Mouse (Mus musculus): ENCODE data around the gene Arhgap10. TPM values are rescaled to one million over a fixed set of nuclear protein-coding genes. Genes with fewer than 3 reads are reported as not detected.

The Arhgap10 gene
- total and polyA plus RNA-seq, 3 experiments, result 22.5 to 58.2 (median 51.4) TPM

GRCm38 (mm10) chr8:77492356-77493058 lies 25.2 kb downstream of the Arhgap10 start:
- Histone ChIP-seq H3K4me1 (ENCODE audit: control insufficient read depth, insufficient read depth, low read length) (peaks cover 32% of the 10 kb centered on the region), H3K9ac (ENCODE audit: low read depth, low read length) (no peak overlapping the region), H3K79me2 (replicated peaks; ENCODE audit: control insufficient read depth, insufficient read depth, low read length) (0 out of 2 replicates have a peak, but pooled peaks cover 4% of the 10 kb centered on the region), H3K27me3 (ENCODE audit: control insufficient read depth, insufficient read depth, low read length) (no peaks in the 10 kb centered on the region), H3K27ac (peak overlapping the region; percentile 90), H3K4me3 (peak overlapping the region; percentile 17; the same call in 1 of the 2 replicates), H3K36me3 (ENCODE audit: control insufficient read depth, insufficient read depth, low read length) (no peaks in the 10 kb centered on the region; the same call in none of the 2 replicates)
- peak in 1 of 2 experiments; percentile 76 for DNase-seq
- WGBS, result 9% methylated on average over 5 of the region's 5 CpGs
- TF ChIP-seq EP300 (IDR thresholded peaks at IDR 0.05; ENCODE audit: insufficient read depth, low read depth, low read length) (no peak), POLR2A (IDR thresholded peaks at IDR 0.05; ENCODE audit: insufficient read depth, low read depth, low read length) (0 out of 2 replicates have a peak, but pooled peaks have one; percentile 21)
- intact Hi-C loops (cut with DNase I), result loop anchor here (2.0 kb wide), 1 partner anchor 24 kb away; the partner anchor contains the start of gene Arhgap10

DNA sequence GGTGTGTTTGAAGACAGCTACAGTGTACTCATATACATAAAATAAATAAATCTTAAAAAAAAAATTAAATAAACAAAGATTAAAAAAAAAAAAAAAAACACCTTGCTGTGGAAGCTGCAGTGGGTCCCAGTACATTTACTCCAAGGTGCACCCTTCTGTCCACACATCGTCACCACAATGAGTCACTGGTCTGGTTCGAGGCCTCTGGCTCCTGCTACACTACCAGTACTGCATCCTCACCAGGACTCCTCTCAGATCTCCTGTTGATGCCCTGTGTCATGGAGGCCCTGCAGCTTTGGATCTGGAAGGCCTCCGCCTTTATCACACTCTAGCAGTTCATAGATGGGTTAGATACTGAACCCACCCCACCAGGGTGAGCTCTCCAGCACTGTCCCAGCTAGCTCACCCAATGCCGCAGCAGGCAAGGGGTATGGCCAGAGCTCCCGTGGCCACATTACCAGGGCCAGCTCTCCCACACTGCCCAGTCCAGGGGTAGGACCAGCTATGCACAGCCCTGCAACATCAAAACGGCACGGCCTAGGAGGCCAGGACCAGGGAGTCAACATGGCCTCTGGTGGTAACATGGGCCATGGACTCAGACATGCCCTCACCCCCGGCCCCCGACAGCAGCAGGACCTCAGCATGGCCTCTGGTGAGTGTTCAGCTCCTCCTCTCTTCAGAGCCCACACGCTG lies 26.4 kb downstream of the Arhgap10 start:
- Histone ChIP-seq H3K4me3 (no peak overlapping the region), H3K4me1 (ENCODE audit: control insufficient read depth, insufficient read depth, low read length) (peaks cover 35% of the 10 kb centered on the region), H3K27ac (peak overlapping the region; percentile 90), H3K9ac (ENCODE audit: low read depth, low read length) (no peak overlapping the region), H3K79me2 (replicated peaks; ENCODE audit: control insufficient read depth, insufficient read depth, low read length) (0 out of 2 replicates have a peak, but pooled peaks cover 4% of the 10 kb centered on the region), H3K27me3 (ENCODE audit: control insufficient read depth, insufficient read depth, low read length) (no peaks in the 10 kb centered on the region), H3K36me3 (ENCODE audit: control insufficient read depth, insufficient read depth, low read length) (no peaks in the 10 kb centered on the region; the same call in none of the 2 replicates)
- intact Hi-C loops (cut with DNase I), result loop anchor here (2.0 kb wide), 1 partner anchor 47 kb away; no protein-coding TSS in a partner anchor
- 86% methylated on average over 10 of the region's 10 CpGs for WGBS
- TF ChIP-seq CTCF (IDR thresholded peaks at IDR 0.05), result no peak
- TF ChIP-seq POLR2A (IDR thresholded peaks at IDR 0.05; ENCODE audit: insufficient read depth, low read depth, low read length), result no peak
- TF ChIP-seq EP300 (IDR thresholded peaks at IDR 0.05; ENCODE audit: insufficient read depth, low read depth, low read length), result no peak
- no peak for DNase-seq

DNA sequence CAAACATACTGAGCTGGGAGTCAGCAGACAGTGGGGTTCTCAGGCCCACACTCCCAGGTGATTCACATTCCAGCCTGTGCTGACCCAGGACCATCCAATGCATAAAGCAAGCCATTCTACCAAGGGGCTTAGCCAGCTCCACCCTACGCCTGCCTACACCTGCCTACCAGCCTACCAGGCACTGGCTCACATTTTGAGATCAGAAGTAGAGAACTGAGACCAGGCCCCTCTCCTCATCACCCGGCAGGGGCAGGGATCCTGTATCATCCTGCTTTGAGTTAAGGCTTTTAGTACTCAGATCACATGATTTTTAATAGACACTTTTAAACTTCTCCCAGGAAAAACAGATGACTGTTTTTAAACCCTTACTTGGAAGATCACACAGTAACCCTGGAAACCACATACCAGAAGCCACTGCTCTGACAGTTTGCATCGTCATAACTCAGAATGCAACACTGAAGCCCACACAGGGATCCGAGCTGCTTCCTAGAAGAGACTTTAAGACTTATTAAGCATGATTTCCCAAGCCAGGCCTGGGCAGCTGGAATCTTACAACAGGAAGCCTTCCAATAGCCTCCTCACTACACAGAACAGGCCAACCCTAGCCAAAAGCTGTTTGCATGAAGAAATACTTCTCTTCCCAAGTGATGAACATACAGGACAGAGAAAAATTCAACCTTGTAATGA lies 27.5 kb downstream of the Arhgap10 start:
- peak in 1 of 2 experiments; percentile 58 for DNase-seq
- Histone ChIP-seq H3K27me3 (ENCODE audit: control insufficient read depth, insufficient read depth, low read length) (no peaks in the 10 kb centered on the region), H3K9ac (ENCODE audit: low read depth, low read length) (no peak overlapping the region), H3K27ac (peak overlapping the region; percentile 62), H3K4me1 (ENCODE audit: control insufficient read depth, insufficient read depth, low read length) (peaks cover 33% of the 10 kb centered on the region), H3K79me2 (replicated peaks; ENCODE audit: control insufficient read depth, insufficient read depth, low read length) (0 out of 2 replicates have a peak, but pooled peaks cover 2% of the 10 kb centered on the region), H3K4me3 (no peak overlapping the region), H3K36me3 (ENCODE audit: control insufficient read depth, insufficient read depth, low read length) (no peaks in the 10 kb centered on the region)
- TF ChIP-seq POLR2A (IDR thresholded peaks at IDR 0.05; ENCODE audit: insufficient read depth, low read depth, low read length), result no peak
- TF ChIP-seq CTCF (IDR thresholded peaks at IDR 0.05), result no peak
- TF ChIP-seq EP300 (IDR thresholded peaks at IDR 0.05; ENCODE audit: insufficient read depth, low read depth, low read length), result no peak
- intact Hi-C loops (cut with DNase I), result loop anchor here (2.0 kb wide), 1 partner anchor 45 kb away; no protein-coding TSS in a partner anchor
- 38% methylated on average over 4 of the region's 4 CpGs for WGBS

- H3K4me1 ChIP-seq (ENCODE audit: control insufficient read depth, insufficient read depth, low read length), result peaks cover 38% of the 10 kb centered on the region
- DNase-seq, result no peak
- 99% methylated on average over 6 of the region's 6 CpGs for WGBS
These were observed 28.5 kb downstream of the Arhgap10 start for GRCm38 (mm10) chr8:77489235-77489634.

GRCm38 (mm10) chr8:77488215-77488606 lies 29.5 kb downstream of the Arhgap10 start:
- no peak overlapping the region for H3K9ac ChIP-seq (ENCODE audit: low read depth, low read length)
- WGBS, result 39% methylated on average over 4 of the region's 4 CpGs

More at GRCm38 (mm10) chr8:77489235-77489634, 28.5 kb downstream of the Arhgap10 start:
- Histone ChIP-seq H3K9ac (ENCODE audit: low read depth, low read length) (no peak overlapping the region), H3K27ac (no peak overlapping the region; the same call in 1 of the 2 replicates), H3K27me3 (ENCODE audit: control insufficient read depth, insufficient read depth, low read length) (no peaks in the 10 kb centered on the region), H3K4me3 (no peak overlapping the region), H3K36me3 (ENCODE audit: control insufficient read depth, insufficient read depth, low read length) (no peaks in the 10 kb centered on the region), H3K79me2 (replicated peaks; ENCODE audit: control insufficient read depth, insufficient read depth, low read length) (0 out of 2 replicates have a peak, but pooled peaks cover 2% of the 10 kb centered on the region)
- TF ChIP-seq POLR2A (IDR thresholded peaks at IDR 0.05; ENCODE audit: insufficient read depth, low read depth, low read length), result no peak
- no peak for TF ChIP-seq CTCF (IDR thresholded peaks at IDR 0.05)
- TF ChIP-seq EP300 (IDR thresholded peaks at IDR 0.05; ENCODE audit: insufficient read depth, low read depth, low read length), result no peak
- intact Hi-C loops (cut with DNase I), result no loop called here

More at GRCm38 (mm10) chr8:77488215-77488606, 29.5 kb downstream of the Arhgap10 start:
- 0 out of 2 replicates have a peak, but pooled peaks cover 2% of the 10 kb centered on the region for H3K79me2 ChIP-seq (replicated peaks; ENCODE audit: control insufficient read depth, insufficient read depth, low read length)
- peak overlapping the region; percentile 65 for H3K27ac ChIP-seq
- intact Hi-C loops (cut with DNase I), result no loop called here
- no peaks in the 10 kb centered on the region for H3K36me3 ChIP-seq (ENCODE audit: control insufficient read depth, insufficient read depth, low read length)
- H3K4me3 ChIP-seq, result no peak overlapping the region
- DNase-seq, result no peak
- no peak for TF ChIP-seq POLR2A (IDR thresholded peaks at IDR 0.05; ENCODE audit: insufficient read depth, low read depth, low read length)
- no peak for TF ChIP-seq EP300 (IDR thresholded peaks at IDR 0.05; ENCODE audit: insufficient read depth, low read depth, low read length)
- H3K27me3 ChIP-seq (ENCODE audit: control insufficient read depth, insufficient read depth, low read length), result no peaks in the 10 kb centered on the region
- H3K4me1 ChIP-seq (ENCODE audit: control insufficient read depth, insufficient read depth, low read length), result peaks cover 43% of the 10 kb centered on the region
